Comparison of ENCODE assay signal across 17 mouse cellular contexts in the genomic region with DNA sequence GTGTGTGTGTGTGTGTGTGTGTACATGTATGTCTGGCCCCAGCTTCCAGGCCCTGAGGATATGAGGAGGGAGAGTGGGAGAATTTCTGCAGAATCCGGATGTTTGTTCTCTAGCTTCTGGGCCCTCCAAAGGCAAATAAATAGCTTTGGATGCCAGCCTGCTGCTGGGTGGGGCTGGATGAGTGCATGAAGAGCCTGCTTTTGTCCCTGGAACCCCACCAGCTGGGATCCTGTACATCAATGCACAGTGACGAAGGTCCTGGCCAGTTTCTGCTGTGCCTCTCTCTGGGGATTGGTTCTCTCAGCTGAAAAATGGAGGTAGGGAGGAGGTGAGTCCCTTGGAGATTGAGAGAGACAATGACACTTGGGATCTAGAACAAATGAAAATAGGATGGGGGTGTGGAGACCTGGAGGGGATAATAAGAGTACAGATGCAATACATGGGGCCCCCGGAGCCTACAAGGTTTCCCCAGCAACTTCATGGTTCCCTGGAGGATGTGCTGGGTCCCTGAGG. TPM values are rescaled to one million over a fixed set of nuclear protein-coding genes. Genes with fewer than 3 reads are reported as not detected.
A peak's percentile ranks its signal among the peaks of the same experiment; 100 is the strongest.
DNase-seq lines count a peak whose midpoint lies in the region; ATAC-seq and TF ChIP-seq lines count a peak whose summit lies in the region.
"Had no signal": no experiment of that assay in that cellular context is flagged by ENCODE, and none has a peak within 500 bp of the region (broad histone marks: within the 10 kb centered on the region; RNA-seq: fewer than 3 reads in every experiment).

No protein-coding gene starts in this region.

- TF ChIP-seq POLR2A in myocyte (IDR thresholded peaks at IDR 0.05; ENCODE audit: insufficient read length, low read depth), result no peak

- ATAC-seq in forebrain, embryonic 15.5 days (replicated peaks), result no peak
- ATAC-seq in forebrain, embryonic 12.5 days (ENCODE audit: low FRiP score), result no peak
- no peak for ATAC-seq in heart, embryonic 15.5 days (replicated peaks; ENCODE audit: insufficient number of reproducible peaks, insufficient read depth, low FRiP score, low read depth)
- ATAC-seq in erythroid progenitor cell, adult 5-6 weeks (replicated peaks; ENCODE audit: low FRiP score, poor library complexity, severe bottlenecking), result no peak
- ATAC-seq: forebrain, embryonic 13.5 days; inflammation-experienced regulatory T-cells, adult 6 months had no signal

- WGBS in forebrain, embryonic 15.5 days, result 58% methylated on average over 3 of the region's 3 CpGs
- 72% methylated on average over 3 of the region's 3 CpGs for WGBS in forebrain, embryonic 12.5 days
- WGBS in heart, embryonic 15.5 days, result 77% methylated on average over 3 of the region's 3 CpGs

- no peaks in the 10 kb centered on the region for H3K9me3 ChIP-seq in forebrain, embryonic 15.5 days
- no peaks in the 10 kb centered on the region for H3K9me3 ChIP-seq in forebrain, embryonic 12.5 days
- no peaks in the 10 kb centered on the region for H3K9me3 ChIP-seq in heart, embryonic 15.5 days (replicated peaks)
- H3K9me3 ChIP-seq: forebrain, embryonic 13.5 days; megakaryocyte, embryonic 14.5 days had no signal

- no peaks in the 10 kb centered on the region for H3K27me3 ChIP-seq in forebrain, embryonic 15.5 days
- H3K27me3 ChIP-seq in forebrain, embryonic 12.5 days, result 0 out of 2 replicates have a peak, but pooled peaks cover 5% of the 10 kb centered on the region
- H3K27me3 ChIP-seq in heart, embryonic 15.5 days, result no peaks in the 10 kb centered on the region
- H3K27me3 ChIP-seq in myocyte (ENCODE audit: control insufficient read depth, insufficient read depth, insufficient read length), result no peaks in the 10 kb centered on the region
- H3K27me3 ChIP-seq: forebrain, embryonic 13.5 days had no signal

- peaks cover 15% of the 10 kb centered on the region for H3K4me1 ChIP-seq in forebrain, embryonic 15.5 days
- no peaks in the 10 kb centered on the region for H3K4me1 ChIP-seq in forebrain, embryonic 12.5 days
- peaks cover 38% of the 10 kb centered on the region for H3K4me1 ChIP-seq in heart, embryonic 15.5 days (replicated peaks)

- H3K27ac ChIP-seq in forebrain, embryonic 15.5 days (replicated peaks), result peak overlapping the region; percentile 54
- no peak overlapping the region for H3K27ac ChIP-seq in forebrain, embryonic 12.5 days
- H3K27ac ChIP-seq in heart, embryonic 15.5 days, result peak overlapping the region; percentile 10
- H3K27ac ChIP-seq: forebrain, embryonic 13.5 days had no signal

- intact Hi-C loops in heart, postnatal 36 days (cut with DNase I), result loop anchor here (2.0 kb wide), 1 partner anchor 19 kb away; no protein-coding TSS in a partner anchor

- no peak overlapping the region for H3K9ac ChIP-seq in forebrain, embryonic 15.5 days (replicated peaks)
- H3K9ac ChIP-seq in forebrain, embryonic 12.5 days, result no peak overlapping the region
- H3K9ac ChIP-seq in heart, embryonic 15.5 days, result no peak overlapping the region
- H3K9ac ChIP-seq: forebrain, embryonic 13.5 days had no signal

- H3K79me2 ChIP-seq in myocyte (ENCODE audit: control insufficient read depth, insufficient read depth), result peaks cover 3% of the 10 kb centered on the region

- no peak overlapping the region for H3K4me3 ChIP-seq in forebrain, embryonic 15.5 days
- no peak overlapping the region for H3K4me3 ChIP-seq in forebrain, embryonic 12.5 days (replicated peaks)
- H3K4me3 ChIP-seq in heart, embryonic 15.5 days, result no peak overlapping the region
- H3K4me3 ChIP-seq in myocyte, result no peak overlapping the region
- H3K4me3 ChIP-seq: forebrain, embryonic 13.5 days; megakaryocyte, embryonic 14.5 days had no signal

- H3K36me3 ChIP-seq in forebrain, embryonic 15.5 days, result no peaks in the 10 kb centered on the region
- no peaks in the 10 kb centered on the region for H3K36me3 ChIP-seq in forebrain, embryonic 12.5 days (replicated peaks)
- no peaks in the 10 kb centered on the region for H3K36me3 ChIP-seq in heart, embryonic 15.5 days
- no peaks in the 10 kb centered on the region for H3K36me3 ChIP-seq in myocyte (ENCODE audit: control insufficient read depth, insufficient read depth)

- no peak overlapping the region for H3K4me2 ChIP-seq in forebrain, embryonic 15.5 days (replicated peaks)
- no peak overlapping the region for H3K4me2 ChIP-seq in forebrain, embryonic 12.5 days
- no peak overlapping the region for H3K4me2 ChIP-seq in heart, embryonic 15.5 days
- H3K4me2 ChIP-seq in myocyte (ENCODE audit: low read depth), result peak overlapping the region; percentile 38
- H3K4me2 ChIP-seq: forebrain, embryonic 13.5 days had no signal

- no peak overlapping the region for H3ac ChIP-seq in myocyte (ENCODE audit: control insufficient read depth, insufficient read length)

- no peak for DNase-seq in heart, postnatal 36 days
- peak; percentile 42 for DNase-seq in lung, postnatal 10 days
- DNase-seq in lung, adult 18-20 months, result no peak
- DNase-seq: adrenal gland, postnatal 10 days; cerebellum, postnatal 14 days; layer of hippocampus, adult 9-11 months; liver; lung, adult 2 months; thymus, postnatal 25 days had no signal

TF ChIP-seq in myocyte, 11 proteins besides CTCF, POLR2A, EP300 and RAD21:
- TF ChIP-seq SRF (IDR thresholded peaks at IDR 0.05; ENCODE audit: control insufficient read depth, insufficient read length, low read depth) (no peak), E2F4 (IDR thresholded peaks at IDR 0.05; ENCODE audit: insufficient read depth) (no peak), MAX (IDR thresholded peaks at IDR 0.05; ENCODE audit: low read depth) (no peak), TCF3 (IDR thresholded peaks at IDR 0.05; ENCODE audit: insufficient read length, low read depth) (no peak), USF1 (IDR thresholded peaks at IDR 0.05; ENCODE audit: low read depth) (no peak), CEBPB (IDR thresholded peaks at IDR 0.05; ENCODE audit: insufficient read depth, poor library complexity, severe bottlenecking) (no peak), MYOD1 (IDR thresholded peaks at IDR 0.05; ENCODE audit: control insufficient read depth in 1 of 3, insufficient read length in 2 of 3, low read depth in 2 of 3) (no peak), REST (IDR thresholded peaks at IDR 0.05; ENCODE audit: insufficient read depth, insufficient read length) (no peak), MYOG (IDR thresholded peaks at IDR 0.05; ENCODE audit: control insufficient read depth in 1 of 3, insufficient read depth in 1 of 3, insufficient read length in 2 of 3, low read depth in 2 of 3) (no peak), POLR2AphosphoS2 (IDR thresholded peaks at IDR 0.05; ENCODE audit: insufficient read length, low read depth) (no peak), TCF12 (IDR thresholded peaks at IDR 0.05; ENCODE audit: insufficient read depth, poor library complexity, severe bottlenecking) (no peak)

RNA-seq across cellular contexts. Expression of a gene that starts 50.5 kb away (rescaled TPM):
- polyA plus RNA-seq in forebrain, embryonic 15.5 days (2015; fragmentation: Nextera tagmentation; extraction: Ambion mirVana), result 42.5 and 46.4 TPM in 2 replicates
- polyA plus RNA-seq in forebrain, embryonic 12.5 days (2016; fragmentation: Nextera tagmentation; extraction: Ambion mirVana), result 23.1 and 25.7 TPM in 2 replicates
- 16.3 and 21.9 TPM in 2 replicates for polyA plus RNA-seq in heart, embryonic 15.5 days (2015; fragmentation: Nextera tagmentation; extraction: Ambion mirVana)
- 10 to 100 TPM; 51.8 to 74.3 TPM for total RNA-seq in heart, postnatal 36 days (2021)
- polyA plus RNA-seq in myocyte (2012; fragmentation: generic; extraction: Trizol), result 49.3 TPM
- 15.9 and 17.2 TPM in 2 replicates for total RNA-seq in erythroid progenitor cell, adult 5-6 weeks (2015; ENCODE audit: low replicate concordance)
- total RNA-seq in erythroid progenitor cell, adult 5-6 weeks (2017; ENCODE audit: low replicate concordance), result 1.7 and 11.8 TPM in 2 replicates
